Mouse (Mus musculus): ENCODE data around the gene U2af2. TPM values are rescaled to one million over a fixed set of nuclear protein-coding genes. Genes with fewer than 3 reads are reported as not detected.

Gene U2af2
- polyA plus RNA-seq, 1 experiment: 222 TPM

- no peak overlapping the region for H3K4me3 ChIP-seq (replicated peaks; ENCODE audit: control insufficient read depth, low read depth, low read length)
- 49% methylated on average over 2 of the region's 2 CpGs for WGBS
- no peak overlapping the region for H3K27ac ChIP-seq (ENCODE audit: control insufficient read depth, insufficient read depth, low read depth, low read length, poor library complexity)
- no peaks in the 10 kb centered on the region; the same call in 1 of the 2 replicates for H3K4me1 ChIP-seq (ENCODE audit: control insufficient read depth, insufficient read depth, low read length)
- no peak for TF ChIP-seq POLR2A (IDR thresholded peaks at IDR 0.05; ENCODE audit: borderline replicate concordance, control insufficient read depth, low read depth, low read length)
- TF ChIP-seq CTCF (IDR thresholded peaks at IDR 0.05; ENCODE audit: control insufficient read depth, insufficient read depth, low read length): no peak
Observed at GRCm38 (mm10) chr7:5044981-5045380, 17.0 kb upstream of the U2af2 start.

- no peaks in the 10 kb centered on the region for H3K4me1 ChIP-seq (ENCODE audit: control insufficient read depth, insufficient read depth, low read length)
- H3K27ac ChIP-seq (ENCODE audit: control insufficient read depth, insufficient read depth, low read depth, low read length, poor library complexity): no peak overlapping the region
- no peak overlapping the region for H3K4me3 ChIP-seq (replicated peaks; ENCODE audit: control insufficient read depth, low read depth, low read length)
- no peak for TF ChIP-seq CTCF (IDR thresholded peaks at IDR 0.05; ENCODE audit: control insufficient read depth, insufficient read depth, low read length)
- no peak for TF ChIP-seq POLR2A (IDR thresholded peaks at IDR 0.05; ENCODE audit: borderline replicate concordance, control insufficient read depth, low read depth, low read length)
- WGBS: 64% methylated on average over 2 of the region's 2 CpGs
Observed at GRCm38 (mm10) chr7:5046112-5046511, 15.8 kb upstream of the U2af2 start.

GRCm38 (mm10) chr7:5047313-5047712 is 14.6 kb upstream of the U2af2 start:
- no peak overlapping the region for H3K4me3 ChIP-seq (replicated peaks; ENCODE audit: control insufficient read depth, low read depth, low read length)
- no peaks in the 10 kb centered on the region for H3K4me1 ChIP-seq (ENCODE audit: control insufficient read depth, insufficient read depth, low read length)
- 17% methylated on average over 2 of the region's 2 CpGs for WGBS
- H3K27ac ChIP-seq (ENCODE audit: control insufficient read depth, insufficient read depth, low read depth, low read length, poor library complexity): no peak overlapping the region
- TF ChIP-seq POLR2A (IDR thresholded peaks at IDR 0.05; ENCODE audit: borderline replicate concordance, control insufficient read depth, low read depth, low read length): no peak
- TF ChIP-seq CTCF (IDR thresholded peaks at IDR 0.05; ENCODE audit: control insufficient read depth, insufficient read depth, low read length): no peak

GRCm38 (mm10) chr7:5051193-5052192 is 10.4 kb upstream of the U2af2 start, which contains the start of gene Zfp580:
TSS of gene Zfp580 (plus strand) at chr7:5051538.
- Histone ChIP-seq H3K4me3 (replicated peaks; ENCODE audit: control insufficient read depth, low read depth, low read length) (peak within 1 kb of the TSS; percentile 21), H3K27ac (ENCODE audit: control insufficient read depth, insufficient read depth, low read depth, low read length, poor library complexity) (no peak within 1 kb of the TSS), H3K4me1 (ENCODE audit: control insufficient read depth, insufficient read depth, low read length) (no peaks in the 10 kb centered on the region)
- TF ChIP-seq CTCF (IDR thresholded peaks at IDR 0.05; ENCODE audit: control insufficient read depth, insufficient read depth, low read length) (no peak), POLR2A (IDR thresholded peaks at IDR 0.05; ENCODE audit: borderline replicate concordance, control insufficient read depth, low read depth, low read length) (no peak)
- 2% methylated on average over 64 of the region's 65 CpGs for WGBS

GRCm38 (mm10) chr7:5052438-5052837 is 9.5 kb upstream of the U2af2 start:
- WGBS: 5% methylated on average over 12 of the region's 12 CpGs
- no peak for TF ChIP-seq POLR2A (IDR thresholded peaks at IDR 0.05; ENCODE audit: borderline replicate concordance, control insufficient read depth, low read depth, low read length)
- TF ChIP-seq CTCF (IDR thresholded peaks at IDR 0.05; ENCODE audit: control insufficient read depth, insufficient read depth, low read length): no peak
- H3K27ac ChIP-seq (ENCODE audit: control insufficient read depth, insufficient read depth, low read depth, low read length, poor library complexity): no peak overlapping the region
- H3K4me1 ChIP-seq (ENCODE audit: control insufficient read depth, insufficient read depth, low read length): no peaks in the 10 kb centered on the region
- H3K4me3 ChIP-seq (replicated peaks; ENCODE audit: control insufficient read depth, low read depth, low read length): no peak overlapping the region

- no peaks in the 10 kb centered on the region for H3K4me1 ChIP-seq (ENCODE audit: control insufficient read depth, insufficient read depth, low read length)
- H3K4me3 ChIP-seq (replicated peaks; ENCODE audit: control insufficient read depth, low read depth, low read length): no peak overlapping the region
- 8% methylated on average over 45 of the region's 45 CpGs for WGBS
- TF ChIP-seq CTCF (IDR thresholded peaks at IDR 0.05; ENCODE audit: control insufficient read depth, insufficient read depth, low read length) (no peak), POLR2A (IDR thresholded peaks at IDR 0.05; ENCODE audit: borderline replicate concordance, control insufficient read depth, low read depth, low read length) (no peak)
- H3K27ac ChIP-seq (ENCODE audit: control insufficient read depth, insufficient read depth, low read depth, low read length, poor library complexity): no peak overlapping the region
Observed at GRCm38 (mm10) chr7:5052931-5053343, 9.0 kb upstream of the U2af2 start.

- H3K4me1 ChIP-seq (ENCODE audit: control insufficient read depth, insufficient read depth, low read length): no peaks in the 10 kb centered on the region
- WGBS: 16% methylated on average over 32 of the region's 32 CpGs
- no peak overlapping the region for H3K27ac ChIP-seq (ENCODE audit: control insufficient read depth, insufficient read depth, low read depth, low read length, poor library complexity)
- H3K4me3 ChIP-seq (replicated peaks; ENCODE audit: control insufficient read depth, low read depth, low read length): no peak overlapping the region
- TF ChIP-seq CTCF (IDR thresholded peaks at IDR 0.05; ENCODE audit: control insufficient read depth, insufficient read depth, low read length) (no peak), POLR2A (IDR thresholded peaks at IDR 0.05; ENCODE audit: borderline replicate concordance, control insufficient read depth, low read depth, low read length) (no peak)
Observed at GRCm38 (mm10) chr7:5053456-5054179, 8.3 kb upstream of the U2af2 start.

Measured in bone marrow, adult 2 months (tissue).